Mouse (Mus musculus) limb, embryonic 14.5 days (tissue): ENCODE data around the gene Specc1l. TPM values are rescaled to one million over a fixed set of nuclear protein-coding genes. Genes with fewer than 3 reads are reported as not detected.
A peak's percentile ranks its signal among the peaks of the same experiment; 100 is the strongest.
"Not testable (repeated sequence)": the region's sequence is repeated elsewhere in the genome, so short reads cannot be mapped to it uniquely, and the experiment has no call there.

Experiments
- ATAC-seq: fragments of 200-750 bp; cut with Nextera tagmentation; 2 replicates; pipeline ENCODE4 v1.8.0; 2017; ENCODE audit warnings: low read depth, moderate number of reproducible peaks, moderate TSS enrichment; ENCODE audit not compliant: low FRiP score
- DNase-seq: peaks from one replicate; pipeline ENCODE4 v3.0.0-alpha.2; 2015; ENCODE audit warnings: low spot score
- H3K27ac ChIP-seq: fragments of 300-500 bp; sonication (generic); replicated peaks from 2 replicates; pipeline ENCODE4 v1.5.1; 2014; ENCODE audit warnings: low read depth, mild to moderate bottlenecking, low read length, moderate library complexity, mixed read lengths
- H3K27me3 ChIP-seq: fragments of 300-500 bp; sonication (generic); 2 replicates; pipeline ENCODE4 v1.6.1; 2014; ENCODE audit warnings: low read length, mixed read lengths; ENCODE audit not compliant: control insufficient read depth, insufficient read depth
- H3K36me3 ChIP-seq: fragments of 300-500 bp; sonication (generic); 2 replicates; pipeline ENCODE4 v1.6.1; 2014; ENCODE audit warnings: mild to moderate bottlenecking, low read length, moderate library complexity, mixed read lengths; ENCODE audit not compliant: control insufficient read depth, insufficient read depth
- H3K4me1 ChIP-seq: fragments of 300-500 bp; sonication (generic); 2 replicates; pipeline ENCODE4 v1.6.1; 2014; ENCODE audit warnings: antibody characterized with exemption, low read length, mixed read lengths; ENCODE audit not compliant: control insufficient read depth, insufficient read depth
- H3K4me2 ChIP-seq: fragments of 300-500 bp; sonication (generic); replicated peaks from 2 replicates; pipeline ENCODE4 v1.6.1; 2014; ENCODE audit warnings: low read depth, mild to moderate bottlenecking, low read length, moderate library complexity; ENCODE audit not compliant: severe bottlenecking
- H3K4me3 ChIP-seq: fragments of 300-500 bp; sonication (generic); replicated peaks from 2 replicates; pipeline ENCODE4 v1.5.1; 2014; ENCODE audit warnings: low read length
- H3K9ac ChIP-seq: fragments of 300-500 bp; sonication (generic); 2 replicates; pipeline ENCODE4 v1.6.1; 2014; ENCODE audit warnings: mild to moderate bottlenecking, low read depth, low read length, moderate library complexity; ENCODE audit not compliant: severe bottlenecking
- H3K9me3 ChIP-seq: fragments of 300-500 bp; sonication (generic); 2 replicates; pipeline ENCODE4 v1.6.1; 2016; ENCODE audit warnings: low read length; ENCODE audit not compliant: control insufficient read depth
- POLR2A ChIP-seq: fragments of 200-500 bp; IDR thresholded peaks from 2 replicates; pipeline ENCODE4 v1.8.0; 2012; ENCODE audit warnings: inconsistent platforms, mild to moderate bottlenecking, moderate library complexity, borderline replicate concordance; ENCODE audit not compliant: insufficient read depth, insufficient read length; ENCODE audit errors: extremely low read depth
- WGBS: fragments of 180-500 bp; shearing (Covaris S2); extraction: QIAGEN DNeasy Blood & Tissue Kit; methylation state at CpG from one replicate; pipeline ENCODE4 v1.1.7; 2014; 5-methylcytosine and 5-hydroxymethylcytosine counted together
- polyA plus RNA-seq, 2 experiments: library from polyadenylated mRNA; depleted of rRNA in 1 of 2; stranded (reverse) in 1 of 2; unstranded in 1 of 2; fragments of >200 nt; fragmentation: Nextera tagmentation in 1 of 2; extraction: Ambion mirVana in 1 of 2; gene quantifications; 2 replicates each; pipeline versions ENCODE4 v1.2.1 to v1.2.3; 2012 to 2014

Specc1l gene
- polyA plus RNA-seq, 2 experiments, result 21.4 to 29.1 TPM

- WGBS, result 75% methylated on average over 6 of the region's 6 CpGs
- Histone ChIP-seq H3K4me1 (no peaks in the 10 kb centered on the region), H3K36me3 (no peaks in the 10 kb centered on the region), H3K27me3 (no peaks in the 10 kb centered on the region), H3K4me2 (no peak overlapping the region), H3K4me3 (no peak overlapping the region), H3K9ac (no peak overlapping the region), H3K27ac (no peak overlapping the region), H3K9me3 (no peaks in the 10 kb centered on the region)
- TF ChIP-seq POLR2A, result no peak
- no peak for DNase-seq
- no peak for ATAC-seq
Observed at GRCm38 (mm10) chr10:75335075-75335474, 123.2 kb downstream of the Specc1l start.

GRCm38 (mm10) chr10:75337231-75337630 is 125.4 kb downstream of the Specc1l start:
- Histone ChIP-seq H3K4me1 (no peaks in the 10 kb centered on the region), H3K27ac (no peak overlapping the region), H3K4me3 (no peak overlapping the region), H3K27me3 (no peaks in the 10 kb centered on the region), H3K36me3 (no peaks in the 10 kb centered on the region), H3K9me3 (no peaks in the 10 kb centered on the region), H3K9ac (no peak overlapping the region), H3K4me2 (no peak overlapping the region)
- DNase-seq (no peak), ATAC-seq (no peak)
- no peak for TF ChIP-seq POLR2A
- 71% methylated on average over 10 of the region's 10 CpGs for WGBS

GRCm38 (mm10) chr10:75338852-75339251 is 127.0 kb downstream of the Specc1l start:
- no peaks in the 10 kb centered on the region for H3K9me3 ChIP-seq
- DNase-seq (no peak), ATAC-seq (no peak)
- no peak overlapping the region for H3K4me2 ChIP-seq
- TF ChIP-seq POLR2A, result no peak
- H3K4me1 ChIP-seq, result no peaks in the 10 kb centered on the region
- WGBS, result 83% methylated on average over 5 of the region's 5 CpGs
- H3K9ac ChIP-seq, result no peak overlapping the region
- H3K27me3 ChIP-seq, result no peaks in the 10 kb centered on the region
- no peak overlapping the region for H3K27ac ChIP-seq
- no peaks in the 10 kb centered on the region for H3K36me3 ChIP-seq
- H3K4me3 ChIP-seq, result no peak overlapping the region

- no peaks in the 10 kb centered on the region for H3K9me3 ChIP-seq
- no peaks in the 10 kb centered on the region for H3K27me3 ChIP-seq
- H3K27ac ChIP-seq, result no peak overlapping the region
- H3K36me3 ChIP-seq, result no peaks in the 10 kb centered on the region
- ATAC-seq (no peak), DNase-seq (no peak)
- H3K9ac ChIP-seq, result no peak overlapping the region
- no peak for TF ChIP-seq POLR2A
- no peak overlapping the region for H3K4me2 ChIP-seq
- no peaks in the 10 kb centered on the region for H3K4me1 ChIP-seq
- 80% methylated on average over 7 of the region's 7 CpGs for WGBS
- H3K4me3 ChIP-seq, result no peak overlapping the region
Observed at GRCm38 (mm10) chr10:75339377-75339776, 127.5 kb downstream of the Specc1l start.

- no peak for ATAC-seq
- H3K9me3 ChIP-seq, result no peaks in the 10 kb centered on the region
- WGBS, result 34% methylated on average over 8 of the region's 8 CpGs
- H3K9ac ChIP-seq, result no peak overlapping the region
- no peaks in the 10 kb centered on the region for H3K27me3 ChIP-seq
- no peak overlapping the region for H3K27ac ChIP-seq
- no peaks in the 10 kb centered on the region for H3K36me3 ChIP-seq
- no peaks in the 10 kb centered on the region for H3K4me1 ChIP-seq
- H3K4me2 ChIP-seq, result no peak overlapping the region
- peak; percentile 52 for DNase-seq
- no peak overlapping the region for H3K4me3 ChIP-seq
- no peak for TF ChIP-seq POLR2A
Observed at GRCm38 (mm10) chr10:75341936-75342335, 130.1 kb downstream of the Specc1l start.

- H3K4me2 ChIP-seq, H3K36me3 ChIP-seq, H3K4me1 ChIP-seq, H3K27ac ChIP-seq, ATAC-seq, DNase-seq, H3K9me3 ChIP-seq, H3K27me3 ChIP-seq, H3K9ac ChIP-seq, H3K4me3 ChIP-seq: not testable (repeated sequence)
- 38% methylated on average over 1 of the region's 1 CpGs for WGBS
Observed at GRCm38 (mm10) chr10:75344563-75344962, 132.7 kb downstream of the Specc1l start.
